Mouse (Mus musculus) forebrain, postnatal 0 days (tissue): Measurements from ENCODE around the gene Inafm2. TPM values are rescaled to one million over a fixed set of nuclear protein-coding genes. Genes with fewer than 3 reads are reported as not detected.

Source experiments
- ATAC-seq: fragments of 200-750 bp; cut with Nextera tagmentation; 2 replicates; pipeline ENCODE4 v1.8.0; 2017; ENCODE audit warnings: mild to moderate bottlenecking, moderate library complexity
- DNase-seq: peaks from one replicate; pipeline ENCODE4 v3.0.0-alpha.2; 2015
- H3K27ac ChIP-seq: fragments of 300-500 bp; sonication (generic); 2 replicates; pipeline ENCODE4 v1.5.1; 2014; ENCODE audit warnings: low read depth, mild to moderate bottlenecking, antibody characterized with exemption, low read length, moderate library complexity, mixed read lengths
- H3K27me3 ChIP-seq: fragments of 300-500 bp; sonication (generic); 2 replicates; pipeline ENCODE4 v1.6.1; 2014; ENCODE audit warnings: mild to moderate bottlenecking, low read length, mixed read lengths; ENCODE audit not compliant: insufficient read depth
- H3K36me3 ChIP-seq: fragments of 300-500 bp; sonication (generic); 2 replicates; pipeline ENCODE4 v1.6.1; 2014; ENCODE audit warnings: mild to moderate bottlenecking, moderate library complexity; ENCODE audit not compliant: insufficient read depth
- H3K4me1 ChIP-seq: fragments of 300-500 bp; sonication (generic); 2 replicates; pipeline ENCODE4 v1.6.1; 2014; ENCODE audit warnings: antibody characterized with exemption; ENCODE audit not compliant: insufficient read depth
- H3K4me2 ChIP-seq: fragments of 300-500 bp; sonication (generic); 2 replicates; pipeline ENCODE4 v1.6.1; 2014; ENCODE audit warnings: low read depth, mild to moderate bottlenecking, moderate library complexity
- H3K4me3 ChIP-seq: fragments of 300-500 bp; sonication (generic); 2 replicates; pipeline ENCODE4 v1.5.1; 2014; ENCODE audit warnings: low read depth, low read length, mixed read lengths
- H3K9ac ChIP-seq: fragments of 300-500 bp; sonication (generic); 2 replicates; pipeline ENCODE4 v1.6.1; 2014; ENCODE audit warnings: mild to moderate bottlenecking
- H3K9me3 ChIP-seq: fragments of 300-500 bp; sonication (generic); 2 replicates; pipeline ENCODE4 v1.6.1; 2016; ENCODE audit warnings: low read length
- CTCF ChIP-seq: sonication (generic); IDR thresholded peaks from 2 replicates; pipeline ENCODE4 v1.5.1; 2016; ENCODE audit warnings: antibody characterized with exemption, control low read depth, low read depth
- WGBS: fragments of 180-500 bp; shearing (Covaris S2); extraction: QIAGEN DNeasy Blood & Tissue Kit; methylation state at CpG from one replicate; pipeline ENCODE4 v1.1.7; 2014; 5-methylcytosine and 5-hydroxymethylcytosine counted together
- polyA plus RNA-seq: library from polyadenylated mRNA; unstranded; fragments of >200 nt; fragmentation: Nextera tagmentation; extraction: Ambion mirVana; gene quantifications from 2 replicates; pipeline ENCODE4 v1.2.1, GENCODE M21; 2015
- total RNA-seq: library from RNA; depleted of rRNA; stranded (reverse); fragments of >200 nt; gene quantifications from 2 replicates; pipeline ENCODE4 v1.2.3, GENCODE M21; 2014

Gene Inafm2
- total and polyA plus RNA-seq, 2 experiments from 2014 or later: 14.2 to 17.2 TPM

DNA sequence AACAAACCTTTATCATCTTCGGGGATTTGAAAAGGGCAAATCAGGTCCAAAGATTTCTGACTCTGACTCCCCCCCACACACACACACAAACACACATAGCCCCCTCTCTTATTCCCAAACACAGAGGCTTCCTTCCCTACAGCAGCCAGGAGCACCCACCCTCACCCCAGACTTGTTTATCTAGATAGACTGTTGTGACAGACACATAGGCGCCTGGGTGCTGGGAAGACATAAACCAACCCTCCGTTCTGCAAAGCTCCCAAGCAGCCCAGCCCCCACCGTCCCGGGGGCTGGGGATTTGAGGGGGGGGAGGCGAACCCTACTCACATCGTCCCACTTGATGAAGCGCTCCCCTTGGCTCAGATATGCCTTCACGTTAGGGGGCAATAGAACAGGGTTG, 17.6 kb upstream of the Inafm2 start:
- H3K9me3 ChIP-seq: no peaks in the 10 kb centered on the region
- H3K9ac ChIP-seq: no peak overlapping the region
- H3K4me1 ChIP-seq: peaks cover 3% of the 10 kb centered on the region; the same call in 1 of the 2 replicates
- TF ChIP-seq CTCF: no peak
- 32% methylated on average over 9 of the region's 9 CpGs for WGBS
- H3K36me3 ChIP-seq: no peaks in the 10 kb centered on the region
- no peak overlapping the region for H3K27ac ChIP-seq
- no peaks in the 10 kb centered on the region for H3K27me3 ChIP-seq
- no peak overlapping the region for H3K4me2 ChIP-seq
- DNase-seq (no peak), ATAC-seq (peak; percentile 12; the same call in 1 of the 2 replicates)
- H3K4me3 ChIP-seq: no peak overlapping the region

DNA sequence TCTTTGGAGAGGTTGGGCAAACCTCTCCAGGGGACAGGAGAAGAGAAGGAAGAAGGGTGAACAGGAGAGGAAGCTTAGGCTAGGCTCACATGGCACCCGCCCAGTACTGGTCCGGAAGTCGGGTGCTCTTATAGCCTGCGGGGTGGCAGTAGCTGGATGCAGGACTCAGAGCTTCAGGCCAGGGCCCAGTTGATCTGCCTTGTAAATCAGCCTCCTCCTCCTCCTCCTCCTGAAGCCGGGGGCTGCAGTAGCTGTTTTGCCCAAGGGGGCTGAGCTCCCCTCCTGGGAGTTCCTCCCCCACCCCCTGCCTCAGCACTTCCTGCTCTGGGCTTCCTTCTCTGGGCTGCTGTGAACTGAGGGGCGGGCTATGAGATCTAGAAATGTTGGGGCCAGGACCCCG, 17.2 kb upstream of the Inafm2 start, which contains the start of gene Plcb2:
Plcb2 (minus strand) TSS at position 102 of the 400 bp plus-strand sequence.
- WGBS: 29% methylated on average over 7 of the region's 7 CpGs
- H3K9ac ChIP-seq: no peak within 1 kb of the TSS
- DNase-seq: no peak

DNA sequence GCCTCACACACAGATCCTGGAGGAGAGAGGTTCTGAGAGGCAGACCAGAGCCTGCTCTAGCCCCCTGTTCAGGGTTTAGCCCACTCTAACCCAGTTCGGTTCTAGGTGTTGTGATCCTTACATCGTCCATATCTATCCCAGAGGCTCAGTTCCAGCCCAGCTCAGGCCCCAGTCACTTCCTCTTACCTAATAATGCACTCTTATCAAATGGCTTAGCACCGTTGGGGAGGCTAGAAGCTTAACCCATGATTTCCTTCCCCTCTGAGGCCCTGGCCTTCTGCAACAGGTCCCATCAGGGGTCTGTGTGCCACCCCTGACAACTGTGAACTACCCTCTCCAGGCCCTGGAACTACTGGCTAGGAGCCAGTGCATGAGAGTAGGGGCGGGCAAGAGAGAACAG, 16.4 kb upstream of the Inafm2 start:
- ATAC-seq (no peak), DNase-seq (no peak)
- no peaks in the 10 kb centered on the region for H3K36me3 ChIP-seq
- no peaks in the 10 kb centered on the region for H3K9me3 ChIP-seq
- no peak overlapping the region for H3K4me2 ChIP-seq
- H3K27me3 ChIP-seq: no peaks in the 10 kb centered on the region
- H3K9ac ChIP-seq: no peak overlapping the region
- H3K4me1 ChIP-seq: peaks cover 3% of the 10 kb centered on the region; the same call in 1 of the 2 replicates
- H3K27ac ChIP-seq: no peak overlapping the region
- H3K4me3 ChIP-seq: no peak overlapping the region
- no peak for TF ChIP-seq CTCF
- WGBS: 58% methylated on average over 4 of the region's 4 CpGs

More for the DNA sequence above, 17.2 kb upstream of the Inafm2 start, which contains the start of gene Plcb2:
- Histone ChIP-seq H3K4me1 (peaks cover 3% of the 10 kb centered on the region; the same call in 1 of the 2 replicates), H3K27me3 (no peaks in the 10 kb centered on the region), H3K27ac (no peak within 1 kb of the TSS), H3K4me3 (no peak within 1 kb of the TSS), H3K9me3 (no peaks in the 10 kb centered on the region), H3K36me3 (no peaks in the 10 kb centered on the region), H3K4me2 (no peak within 1 kb of the TSS)
- no peak for TF ChIP-seq CTCF
- ATAC-seq: no peak

GRCm38 (mm10) chr2:118729816-118730621, 15.5 kb upstream of the Inafm2 start:
- 22% methylated on average over 8 of the region's 8 CpGs for WGBS
- DNase-seq: no peak
- peaks cover 3% of the 10 kb centered on the region; the same call in 1 of the 2 replicates for H3K4me1 ChIP-seq
- no peak overlapping the region for H3K4me3 ChIP-seq
- no peaks in the 10 kb centered on the region for H3K9me3 ChIP-seq
- H3K27me3 ChIP-seq: no peaks in the 10 kb centered on the region
- H3K9ac ChIP-seq: no peak overlapping the region
- ATAC-seq: no peak
- H3K27ac ChIP-seq: no peak overlapping the region
- no peak for TF ChIP-seq CTCF
- H3K36me3 ChIP-seq: no peaks in the 10 kb centered on the region
- no peak overlapping the region for H3K4me2 ChIP-seq

- Histone ChIP-seq H3K36me3 (no peaks in the 10 kb centered on the region), H3K4me1 (peaks cover 3% of the 10 kb centered on the region; the same call in 1 of the 2 replicates), H3K4me3 (no peak overlapping the region), H3K27ac (no peak overlapping the region), H3K27me3 (no peaks in the 10 kb centered on the region), H3K9ac (no peak overlapping the region), H3K4me2 (no peak overlapping the region), H3K9me3 (no peaks in the 10 kb centered on the region)
- 8% methylated on average over 3 of the region's 3 CpGs for WGBS
- TF ChIP-seq CTCF: peak; percentile 77
- peak; percentile 34; the same call in 1 of the 2 replicates for ATAC-seq
- DNase-seq: peak; percentile 75
These were observed 15.0 kb upstream of the Inafm2 start for GRCm38 (mm10) chr2:118730622-118730915.

DNA sequence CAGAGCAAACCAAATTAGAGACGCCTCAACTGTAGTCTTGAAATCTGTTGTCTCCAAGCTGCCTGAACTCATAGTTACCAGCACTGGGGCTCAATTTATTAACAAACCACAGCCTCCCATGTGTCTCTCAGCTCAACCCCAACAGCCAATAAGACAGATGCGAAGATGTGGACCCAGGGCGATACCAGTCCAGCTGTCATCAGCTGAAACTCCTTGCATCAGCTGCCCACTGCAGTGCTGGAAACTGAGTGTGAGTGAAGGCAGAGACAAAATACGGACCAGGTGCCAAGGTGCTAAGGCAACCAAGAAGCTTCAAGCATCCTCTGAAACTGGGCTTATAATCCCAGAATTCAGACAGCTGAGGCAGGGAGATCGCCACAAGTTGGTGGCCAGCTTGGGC, 13.6 kb upstream of the Inafm2 start:
- H3K4me2 ChIP-seq: no peak overlapping the region
- no peak for DNase-seq
- WGBS: 81% methylated on average over 5 of the region's 5 CpGs
- no peaks in the 10 kb centered on the region for H3K9me3 ChIP-seq
- no peak overlapping the region for H3K9ac ChIP-seq
- H3K27ac ChIP-seq: no peak overlapping the region
- ATAC-seq: no peak
- no peaks in the 10 kb centered on the region for H3K36me3 ChIP-seq
- no peak for TF ChIP-seq CTCF
- H3K27me3 ChIP-seq: no peaks in the 10 kb centered on the region
- no peak overlapping the region for H3K4me3 ChIP-seq
- peaks cover 3% of the 10 kb centered on the region; the same call in 1 of the 2 replicates for H3K4me1 ChIP-seq

- DNase-seq: peak; percentile 74
- peak; percentile 88 for ATAC-seq
- Histone ChIP-seq H3K9me3 (no peaks in the 10 kb centered on the region), H3K27ac (no peak overlapping the region), H3K36me3 (no peaks in the 10 kb centered on the region), H3K27me3 (no peaks in the 10 kb centered on the region), H3K4me1 (peaks cover 3% of the 10 kb centered on the region; the same call in 1 of the 2 replicates), H3K4me2 (no peak overlapping the region), H3K4me3 (no peak overlapping the region), H3K9ac (no peak overlapping the region)
- WGBS: 18% methylated on average over 5 of the region's 5 CpGs
- no peak for TF ChIP-seq CTCF
These were observed 12.2 kb upstream of the Inafm2 start for GRCm38 (mm10) chr2:118733341-118733740.
